Mouse (Mus musculus): Measurements from ENCODE around the gene Klhl29. TPM values are rescaled to one million over a fixed set of nuclear protein-coding genes. Genes with fewer than 3 reads are reported as not detected.

Klhl29 gene
- polyA plus RNA-seq, 1 experiment from 2014 or later, result 0.02 TPM

- WGBS (ENCODE audit: insufficient replicate concordance), result 61% methylated on average over 6 of the region's 6 CpGs
- Histone ChIP-seq H3K36me3 (ENCODE audit: control insufficient read depth, insufficient read depth) (no peaks in the 10 kb centered on the region), H3K27ac (ENCODE audit: low read length) (no peak overlapping the region), H3K27me3 (ENCODE audit: control insufficient read depth, insufficient read depth, low read depth, low read length) (no peaks in the 10 kb centered on the region), H3K4me1 (ENCODE audit: control insufficient read depth, low read depth, low read length) (no peaks in the 10 kb centered on the region; the same call in 1 of the 2 replicates), H3K9ac (ENCODE audit: low read depth, low read length) (no peak overlapping the region), H3K4me3 (ENCODE audit: low read depth, low read length) (no peak overlapping the region), H3K9me3 (replicated peaks; ENCODE audit: control insufficient read depth, low read length) (no peaks in the 10 kb centered on the region), H3K4me2 (ENCODE audit: low read depth, low read length) (no peak overlapping the region)
- no peak for ATAC-seq (ENCODE audit: low read depth)
Observed at GRCm38 (mm10) chr12:5194176-5194575, 181.3 kb downstream of the Klhl29 start.

- Histone ChIP-seq H3K27me3 (ENCODE audit: control insufficient read depth, insufficient read depth, low read depth, low read length) (no peaks in the 10 kb centered on the region), H3K36me3 (ENCODE audit: control insufficient read depth, insufficient read depth) (no peaks in the 10 kb centered on the region), H3K9me3 (replicated peaks; ENCODE audit: control insufficient read depth, low read length) (no peaks in the 10 kb centered on the region), H3K4me1 (ENCODE audit: control insufficient read depth, low read depth, low read length) (no peaks in the 10 kb centered on the region; the same call in 1 of the 2 replicates), H3K4me2 (ENCODE audit: low read depth, low read length) (no peak overlapping the region), H3K27ac (ENCODE audit: low read length) (no peak overlapping the region), H3K9ac (ENCODE audit: low read depth, low read length) (no peak overlapping the region), H3K4me3 (ENCODE audit: low read depth, low read length) (no peak overlapping the region)
- WGBS (ENCODE audit: insufficient replicate concordance), result 61% methylated on average over 9 of the region's 9 CpGs
- ATAC-seq (ENCODE audit: low read depth), result no peak
Observed at GRCm38 (mm10) chr12:5192380-5192718, 183.1 kb downstream of the Klhl29 start.

- no peak overlapping the region; the same call in 1 of the 2 replicates for H3K4me2 ChIP-seq (ENCODE audit: low read depth, low read length)
- WGBS (ENCODE audit: insufficient replicate concordance), result 19% methylated on average over 14 of the region's 14 CpGs
Observed at GRCm38 (mm10) chr12:5191628-5192379, 183.7 kb downstream of the Klhl29 start.

GRCm38 (mm10) chr12:5191206-5191605 is 184.3 kb downstream of the Klhl29 start:
- no peaks in the 10 kb centered on the region for H3K9me3 ChIP-seq (replicated peaks; ENCODE audit: control insufficient read depth, low read length)
- no peak for ATAC-seq (ENCODE audit: low read depth)
- no peaks in the 10 kb centered on the region; the same call in 1 of the 2 replicates for H3K4me1 ChIP-seq (ENCODE audit: control insufficient read depth, low read depth, low read length)
- H3K36me3 ChIP-seq (ENCODE audit: control insufficient read depth, insufficient read depth), result no peaks in the 10 kb centered on the region
- no peaks in the 10 kb centered on the region for H3K27me3 ChIP-seq (ENCODE audit: control insufficient read depth, insufficient read depth, low read depth, low read length)
- H3K4me3 ChIP-seq (ENCODE audit: low read depth, low read length), result no peak overlapping the region
- WGBS (ENCODE audit: insufficient replicate concordance), result 47% methylated on average over 4 of the region's 4 CpGs
- H3K4me2 ChIP-seq (ENCODE audit: low read depth, low read length), result no peak overlapping the region
- H3K27ac ChIP-seq (ENCODE audit: low read length), result no peak overlapping the region
- no peak overlapping the region for H3K9ac ChIP-seq (ENCODE audit: low read depth, low read length)

More at GRCm38 (mm10) chr12:5191628-5192379, 183.7 kb downstream of the Klhl29 start:
- no peak for ATAC-seq (ENCODE audit: low read depth)
- Histone ChIP-seq H3K36me3 (ENCODE audit: control insufficient read depth, insufficient read depth) (no peaks in the 10 kb centered on the region), H3K4me3 (ENCODE audit: low read depth, low read length) (no peak overlapping the region), H3K27ac (ENCODE audit: low read length) (no peak overlapping the region), H3K9ac (ENCODE audit: low read depth, low read length) (no peak overlapping the region), H3K4me1 (ENCODE audit: control insufficient read depth, low read depth, low read length) (no peaks in the 10 kb centered on the region; the same call in 1 of the 2 replicates), H3K9me3 (replicated peaks; ENCODE audit: control insufficient read depth, low read length) (no peaks in the 10 kb centered on the region), H3K27me3 (ENCODE audit: control insufficient read depth, insufficient read depth, low read depth, low read length) (no peaks in the 10 kb centered on the region)

- H3K4me2 ChIP-seq (ENCODE audit: low read depth, low read length), result no peak overlapping the region
- H3K27me3 ChIP-seq (ENCODE audit: control insufficient read depth, insufficient read depth, low read depth, low read length), result no peaks in the 10 kb centered on the region
- ATAC-seq (ENCODE audit: low read depth), result no peak
- no peak overlapping the region for H3K4me3 ChIP-seq (ENCODE audit: low read depth, low read length)
- WGBS (ENCODE audit: insufficient replicate concordance), result 48% methylated on average over 15 of the region's 15 CpGs
- H3K9ac ChIP-seq (ENCODE audit: low read depth, low read length), result no peak overlapping the region
- no peaks in the 10 kb centered on the region for H3K9me3 ChIP-seq (replicated peaks; ENCODE audit: control insufficient read depth, low read length)
- no peak overlapping the region for H3K27ac ChIP-seq (ENCODE audit: low read length)
- no peaks in the 10 kb centered on the region; the same call in 1 of the 2 replicates for H3K4me1 ChIP-seq (ENCODE audit: control insufficient read depth, low read depth, low read length)
- no peaks in the 10 kb centered on the region for H3K36me3 ChIP-seq (ENCODE audit: control insufficient read depth, insufficient read depth)
Observed at GRCm38 (mm10) chr12:5189446-5190150, 185.9 kb downstream of the Klhl29 start.

GRCm38 (mm10) chr12:5188899-5189298 is 186.6 kb downstream of the Klhl29 start:
- no peaks in the 10 kb centered on the region for H3K9me3 ChIP-seq (replicated peaks; ENCODE audit: control insufficient read depth, low read length)
- WGBS (ENCODE audit: insufficient replicate concordance), result 52% methylated on average over 7 of the region's 7 CpGs
- H3K4me2 ChIP-seq (ENCODE audit: low read depth, low read length), result no peak overlapping the region
- H3K4me3 ChIP-seq (ENCODE audit: low read depth, low read length), result no peak overlapping the region
- H3K4me1 ChIP-seq (ENCODE audit: control insufficient read depth, low read depth, low read length), result no peaks in the 10 kb centered on the region; the same call in 1 of the 2 replicates
- no peak overlapping the region for H3K9ac ChIP-seq (ENCODE audit: low read depth, low read length)
- no peaks in the 10 kb centered on the region for H3K27me3 ChIP-seq (ENCODE audit: control insufficient read depth, insufficient read depth, low read depth, low read length)
- H3K27ac ChIP-seq (ENCODE audit: low read length), result no peak overlapping the region
- no peaks in the 10 kb centered on the region for H3K36me3 ChIP-seq (ENCODE audit: control insufficient read depth, insufficient read depth)
- ATAC-seq (ENCODE audit: low read depth), result no peak

- H3K9ac ChIP-seq (ENCODE audit: low read depth, low read length), result no peak overlapping the region
- no peaks in the 10 kb centered on the region; the same call in 1 of the 2 replicates for H3K4me1 ChIP-seq (ENCODE audit: control insufficient read depth, low read depth, low read length)
- ATAC-seq (ENCODE audit: low read depth), result no peak
- no peaks in the 10 kb centered on the region for H3K36me3 ChIP-seq (ENCODE audit: control insufficient read depth, insufficient read depth)
- H3K9me3 ChIP-seq (replicated peaks; ENCODE audit: control insufficient read depth, low read length), result no peaks in the 10 kb centered on the region
- H3K4me3 ChIP-seq (ENCODE audit: low read depth, low read length), result no peak overlapping the region
- 42% methylated on average over 2 of the region's 2 CpGs for WGBS (ENCODE audit: insufficient replicate concordance)
- H3K4me2 ChIP-seq (ENCODE audit: low read depth, low read length), result no peak overlapping the region
- H3K27me3 ChIP-seq (ENCODE audit: control insufficient read depth, insufficient read depth, low read depth, low read length), result no peaks in the 10 kb centered on the region
- H3K27ac ChIP-seq (ENCODE audit: low read length), result no peak overlapping the region
Observed at GRCm38 (mm10) chr12:5187773-5188333, 187.6 kb downstream of the Klhl29 start.

GRCm38 (mm10) chr12:5186645-5187044 is 188.8 kb downstream of the Klhl29 start:
- Histone ChIP-seq H3K27me3 (ENCODE audit: control insufficient read depth, insufficient read depth, low read depth, low read length) (no peaks in the 10 kb centered on the region), H3K4me1 (ENCODE audit: control insufficient read depth, low read depth, low read length) (no peaks in the 10 kb centered on the region), H3K36me3 (ENCODE audit: control insufficient read depth, insufficient read depth) (no peaks in the 10 kb centered on the region), H3K27ac (ENCODE audit: low read length) (no peak overlapping the region), H3K9ac (ENCODE audit: low read depth, low read length) (no peak overlapping the region), H3K4me3 (ENCODE audit: low read depth, low read length) (no peak overlapping the region), H3K9me3 (replicated peaks; ENCODE audit: control insufficient read depth, low read length) (no peaks in the 10 kb centered on the region), H3K4me2 (ENCODE audit: low read depth, low read length) (no peak overlapping the region)
- ATAC-seq (ENCODE audit: low read depth), result no peak
- WGBS (ENCODE audit: insufficient replicate concordance), result 46% methylated on average over 1 of the region's 1 CpGs

- no peaks in the 10 kb centered on the region for H3K36me3 ChIP-seq (ENCODE audit: control insufficient read depth, insufficient read depth)
- H3K9me3 ChIP-seq (replicated peaks; ENCODE audit: control insufficient read depth, low read length), result no peaks in the 10 kb centered on the region
- H3K27me3 ChIP-seq (ENCODE audit: control insufficient read depth, insufficient read depth, low read depth, low read length), result no peaks in the 10 kb centered on the region
- no peak for ATAC-seq (ENCODE audit: low read depth)
- no peaks in the 10 kb centered on the region for H3K4me1 ChIP-seq (ENCODE audit: control insufficient read depth, low read depth, low read length)
- no peak overlapping the region for H3K4me2 ChIP-seq (ENCODE audit: low read depth, low read length)
- H3K27ac ChIP-seq (ENCODE audit: low read length), result no peak overlapping the region
- 71% methylated on average over 6 of the region's 6 CpGs for WGBS (ENCODE audit: insufficient replicate concordance)
- no peak overlapping the region for H3K9ac ChIP-seq (ENCODE audit: low read depth, low read length)
- H3K4me3 ChIP-seq (ENCODE audit: low read depth, low read length), result no peak overlapping the region
Observed at GRCm38 (mm10) chr12:5185603-5186002, 189.9 kb downstream of the Klhl29 start.
